Mouse (Mus musculus) midbrain, embryonic 13.5 days (tissue): Measurements from ENCODE around the gene Cdr2l. TPM values are rescaled to one million over a fixed set of nuclear protein-coding genes. Genes with fewer than 3 reads are reported as not detected.

Experiments
- ATAC-seq: fragments of 200-750 bp; cut with Nextera tagmentation; 2 replicates; pipeline ENCODE4 v1.8.0; 2017; ENCODE audit warnings: mild to moderate bottlenecking, moderate TSS enrichment, moderate library complexity
- H3K27ac ChIP-seq: fragments of 300-500 bp; sonication (generic); 2 replicates; pipeline ENCODE4 v1.5.1; 2015; ENCODE audit warnings: inconsistent platforms, mild to moderate bottlenecking, moderate library complexity
- H3K27me3 ChIP-seq: fragments of 300-500 bp; sonication (generic); 2 replicates; pipeline ENCODE4 v1.6.1; 2015; ENCODE audit warnings: mild to moderate bottlenecking, inconsistent platforms
- H3K36me3 ChIP-seq: fragments of 300-500 bp; sonication (generic); 2 replicates; pipeline ENCODE4 v1.6.1; 2015; ENCODE audit warnings: mild to moderate bottlenecking, inconsistent platforms
- H3K4me1 ChIP-seq: fragments of 300-500 bp; sonication (generic); replicated peaks from 2 replicates; pipeline ENCODE4 v1.6.1; 2015; ENCODE audit warnings: inconsistent platforms
- H3K4me2 ChIP-seq: fragments of 300-500 bp; sonication (generic); replicated peaks from 2 replicates; pipeline ENCODE4 v1.6.1; 2015; ENCODE audit warnings: moderate library complexity, mild to moderate bottlenecking, inconsistent platforms
- H3K4me3 ChIP-seq: fragments of 300-500 bp; sonication (generic); replicated peaks from 2 replicates; pipeline ENCODE4 v1.5.1; 2015; ENCODE audit warnings: mild to moderate bottlenecking, inconsistent platforms
- H3K9ac ChIP-seq: fragments of 300-500 bp; sonication (generic); replicated peaks from 2 replicates; pipeline ENCODE4 v1.6.1; 2015; ENCODE audit warnings: mild to moderate bottlenecking, inconsistent platforms
- H3K9me3 ChIP-seq: fragments of 300-500 bp; sonication (generic); 2 replicates; pipeline ENCODE4 v1.6.1; 2016; ENCODE audit warnings: mild to moderate bottlenecking, inconsistent platforms
- WGBS: fragments of 180-500 bp; shearing (Covaris S2); methylation state at CpG from one replicate; pipeline ENCODE4 v1.1.7; 2015; 5-methylcytosine and 5-hydroxymethylcytosine counted together
- polyA plus RNA-seq: library from polyadenylated mRNA; unstranded; fragments of >200 nt; fragmentation: Nextera tagmentation; extraction: Ambion mirVana; gene quantifications from 2 replicates; pipeline ENCODE4 v1.2.1, GENCODE M21; 2015

Gene Cdr2l
- polyA plus RNA-seq, 1 experiment from 2014 or later = 27.1 TPM

DNA sequence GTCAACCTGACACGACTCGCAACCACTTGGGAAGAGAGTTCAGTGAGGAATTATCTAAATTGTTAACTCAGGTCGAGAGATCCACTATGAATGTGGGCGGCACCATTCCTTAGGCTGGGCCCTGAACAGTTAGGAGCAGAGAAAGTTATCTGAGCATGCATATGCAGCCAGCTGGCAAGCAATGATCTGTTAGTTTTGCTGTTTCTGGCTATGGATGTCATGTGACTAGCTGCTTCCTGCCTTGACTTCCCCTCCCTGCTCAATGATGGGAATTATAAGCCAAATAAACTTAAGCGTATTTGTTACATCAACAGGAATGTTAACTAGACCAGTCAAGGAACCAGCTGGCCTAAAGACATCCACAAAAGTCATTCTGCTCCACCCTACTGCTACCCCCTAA lies 28.3 kb upstream of the Cdr2l start:
- 95% methylated on average over 5 of the region's 5 CpGs for WGBS
- Histone ChIP-seq H3K9ac (no peak overlapping the region), H3K4me1 (no peaks in the 10 kb centered on the region), H3K27ac (no peak overlapping the region), H3K36me3 (peaks cover 77% of the 10 kb centered on the region), H3K9me3 (no peaks in the 10 kb centered on the region), H3K4me3 (no peak overlapping the region), H3K27me3 (peaks cover 4% of the 10 kb centered on the region; the same call in 1 of the 2 replicates), H3K4me2 (no peak overlapping the region)
- ATAC-seq = no peak

- WGBS = 8% methylated on average over 8 of the region's 8 CpGs
- Histone ChIP-seq H3K4me2 (no peak overlapping the region), H3K9me3 (no peaks in the 10 kb centered on the region), H3K4me1 (peaks cover 7% of the 10 kb centered on the region), H3K36me3 (peaks cover 69% of the 10 kb centered on the region), H3K27ac (no peak overlapping the region), H3K27me3 (peaks cover 4% of the 10 kb centered on the region; the same call in 1 of the 2 replicates), H3K4me3 (no peak overlapping the region), H3K9ac (no peak overlapping the region)
- ATAC-seq = peak; percentile 21
These were observed 27.5 kb upstream of the Cdr2l start for GRCm38 (mm10) chr11:115354183-115354582.

DNA sequence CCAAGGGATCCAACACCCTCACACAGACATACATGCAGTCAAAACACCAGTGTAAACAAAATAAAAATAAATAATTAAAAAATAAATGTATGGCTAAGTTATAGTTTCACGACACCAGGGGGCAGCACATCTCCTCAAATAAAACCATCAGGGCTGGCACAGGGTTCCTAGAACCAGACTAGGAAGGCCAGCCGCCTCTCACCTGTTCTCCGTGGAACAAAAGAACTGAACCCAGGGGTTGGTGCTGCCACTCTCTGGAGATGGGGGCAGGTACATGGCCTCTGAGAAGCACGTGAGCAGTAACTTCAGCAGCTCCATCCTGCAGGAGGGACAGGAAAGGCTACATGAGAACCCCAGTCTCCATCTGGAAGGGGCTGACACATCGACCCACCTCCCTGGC lies 23.2 kb upstream of the Cdr2l start:
- Histone ChIP-seq H3K9ac (peak overlapping the region; percentile 49), H3K36me3 (peaks cover 30% of the 10 kb centered on the region), H3K27me3 (peaks cover 4% of the 10 kb centered on the region; the same call in 1 of the 2 replicates), H3K27ac (peak overlapping the region; percentile 40), H3K4me1 (peaks cover 14% of the 10 kb centered on the region), H3K9me3 (no peaks in the 10 kb centered on the region), H3K4me3 (no peak overlapping the region), H3K4me2 (no peak overlapping the region)
- 21% methylated on average over 5 of the region's 5 CpGs for WGBS
- peak; percentile 65 for ATAC-seq

- Histone ChIP-seq H3K9me3 (no peaks in the 10 kb centered on the region), H3K36me3 (peaks cover 27% of the 10 kb centered on the region), H3K4me3 (no peak overlapping the region), H3K9ac (no peak overlapping the region; the same call in 1 of the 2 replicates), H3K27me3 (peaks cover 4% of the 10 kb centered on the region; the same call in 1 of the 2 replicates), H3K4me1 (peaks cover 17% of the 10 kb centered on the region), H3K27ac (peak overlapping the region; percentile 40), H3K4me2 (no peak overlapping the region)
- WGBS = 37% methylated on average over 3 of the region's 3 CpGs
- ATAC-seq = peak; percentile 31; the same call in 1 of the 2 replicates
These were observed 22.4 kb upstream of the Cdr2l start for GRCm38 (mm10) chr11:115359293-115359692.

DNA sequence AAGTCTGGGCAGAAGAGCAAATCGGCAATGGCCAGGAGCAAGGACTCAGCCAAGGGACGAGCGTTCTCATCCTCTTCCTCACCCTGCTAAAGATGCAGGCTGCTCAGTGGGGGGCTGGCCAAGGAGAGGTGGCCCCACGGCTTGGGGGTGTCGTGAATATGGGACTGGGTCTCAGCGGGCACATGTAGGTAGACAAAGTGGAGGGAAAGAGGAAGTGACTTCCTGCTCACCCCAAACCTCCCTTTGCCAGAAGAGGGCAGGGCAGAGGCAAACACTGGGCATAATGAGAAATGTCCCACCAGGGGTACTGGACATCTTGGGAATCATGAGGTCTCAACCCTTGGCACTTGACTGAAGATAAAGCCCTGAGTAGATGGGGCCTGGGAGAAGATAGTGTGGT lies 22.0 kb upstream of the Cdr2l start:
- H3K9ac ChIP-seq = no peak overlapping the region; the same call in 1 of the 2 replicates
- H3K4me3 ChIP-seq = no peak overlapping the region
- ATAC-seq = no peak
- 59% methylated on average over 6 of the region's 6 CpGs for WGBS
- H3K4me1 ChIP-seq = peaks cover 17% of the 10 kb centered on the region
- H3K36me3 ChIP-seq = peaks cover 27% of the 10 kb centered on the region
- no peak overlapping the region for H3K4me2 ChIP-seq
- no peaks in the 10 kb centered on the region for H3K9me3 ChIP-seq
- H3K27ac ChIP-seq = peak overlapping the region; percentile 6; the same call in 1 of the 2 replicates
- H3K27me3 ChIP-seq = peaks cover 4% of the 10 kb centered on the region; the same call in 1 of the 2 replicates

- 90% methylated on average over 3 of the region's 3 CpGs for WGBS
- Histone ChIP-seq H3K4me1 (peaks cover 37% of the 10 kb centered on the region), H3K27ac (no peak overlapping the region), H3K27me3 (no peaks in the 10 kb centered on the region), H3K9ac (0 out of 2 replicates have a peak overlapping the region, but pooled peaks have one; percentile 21), H3K4me2 (no peak overlapping the region), H3K9me3 (no peaks in the 10 kb centered on the region), H3K36me3 (peaks cover 3% of the 10 kb centered on the region; the same call in 1 of the 2 replicates), H3K4me3 (no peak overlapping the region)
- ATAC-seq = no peak
These were observed 17.6 kb upstream of the Cdr2l start for GRCm38 (mm10) chr11:115364136-115364535.

GRCm38 (mm10) chr11:115366039-115366705 lies 15.5 kb upstream of the Cdr2l start:
- peaks cover 30% of the 10 kb centered on the region for H3K4me1 ChIP-seq
- peak overlapping the region; percentile 89; the same call in 1 of the 2 replicates for H3K9ac ChIP-seq
- H3K4me2 ChIP-seq = peak overlapping the region; percentile 94
- peak; percentile 40 for ATAC-seq
- no peaks in the 10 kb centered on the region for H3K9me3 ChIP-seq
- H3K36me3 ChIP-seq = no peaks in the 10 kb centered on the region
- H3K27me3 ChIP-seq = peaks cover 15% of the 10 kb centered on the region; the same call in 1 of the 2 replicates
- 43% methylated on average over 7 of the region's 7 CpGs for WGBS
- peak overlapping the region; percentile 76 for H3K4me3 ChIP-seq
- peak overlapping the region; percentile 88 for H3K27ac ChIP-seq

DNA sequence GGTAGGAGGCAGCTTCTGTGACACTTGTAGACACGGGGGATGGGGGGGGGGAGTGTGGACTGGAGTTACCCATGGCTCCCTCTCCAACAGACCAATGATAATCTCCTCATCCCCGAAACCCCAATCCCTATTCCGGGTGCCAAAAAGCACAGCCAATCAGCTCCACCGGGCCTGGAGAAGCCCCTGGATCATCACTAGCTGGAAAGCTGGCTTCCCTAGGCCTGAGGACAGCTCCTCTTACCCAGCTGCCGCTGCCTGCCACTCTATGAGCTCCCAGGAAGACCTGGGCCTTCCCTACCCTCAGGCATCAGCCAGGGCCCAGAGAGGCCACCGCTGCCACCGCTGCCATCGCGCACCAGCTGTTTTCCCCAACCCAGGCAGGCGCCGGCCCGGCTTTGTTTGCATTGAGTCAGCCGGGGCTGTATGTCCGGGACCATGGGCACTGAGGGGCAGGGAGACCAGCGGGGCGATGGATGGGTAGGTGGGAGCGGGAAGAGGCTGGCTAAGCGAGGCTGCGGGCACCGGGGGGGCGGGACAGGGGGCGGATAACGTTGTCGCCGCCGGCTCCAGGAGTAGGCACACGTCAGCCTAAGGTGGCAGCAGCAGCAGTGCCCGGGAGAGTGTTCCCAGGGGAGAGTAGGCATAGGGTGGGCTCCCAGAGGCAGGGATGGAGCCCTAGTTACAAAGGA lies 14.9 kb upstream of the Cdr2l start:
- peak overlapping the region; percentile 88 for H3K27ac ChIP-seq
- H3K9me3 ChIP-seq = no peaks in the 10 kb centered on the region
- H3K36me3 ChIP-seq = no peaks in the 10 kb centered on the region
- peak overlapping the region; percentile 89 for H3K9ac ChIP-seq
- H3K4me3 ChIP-seq = peak overlapping the region; percentile 76
- peaks cover 15% of the 10 kb centered on the region; the same call in 1 of the 2 replicates for H3K27me3 ChIP-seq
- peaks cover 30% of the 10 kb centered on the region for H3K4me1 ChIP-seq
- ATAC-seq = peak; percentile 78
- 1% methylated on average over 28 of the region's 28 CpGs for WGBS
- H3K4me2 ChIP-seq = peak overlapping the region; percentile 94

DNA sequence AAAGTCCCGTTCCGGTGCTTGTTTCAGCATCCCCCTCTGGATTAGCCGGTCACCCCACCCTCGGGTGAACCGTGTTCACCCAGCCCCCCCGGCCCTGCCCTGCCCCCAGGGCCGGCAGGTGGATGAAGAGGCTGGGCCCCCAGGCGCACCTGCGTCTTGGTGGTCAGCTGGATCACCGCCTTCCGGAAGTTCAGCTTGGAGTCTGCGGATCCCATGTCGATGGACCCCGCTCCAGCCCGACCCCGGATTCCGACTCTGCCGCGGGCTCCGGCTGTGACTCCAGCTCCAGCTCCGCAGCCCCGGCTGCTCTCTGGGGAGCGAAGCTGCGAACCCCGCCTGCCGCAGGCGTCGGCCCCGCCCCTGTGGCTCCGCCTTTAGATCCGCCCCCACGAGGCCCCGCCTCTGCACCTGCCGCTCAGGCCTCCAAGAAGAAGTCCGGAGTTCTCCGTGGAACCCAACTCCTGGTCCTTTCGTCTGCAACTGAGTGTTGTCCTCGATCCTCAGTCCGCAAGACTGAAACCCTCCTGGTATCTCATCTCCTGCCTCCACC lies 14.2 kb upstream of the Cdr2l start, which contains the start of gene Hid1:
Gene Hid1 (minus strand): TSS at position 362 of the 550 bp plus-strand sequence.
- H3K36me3 ChIP-seq = no peaks in the 10 kb centered on the region
- H3K9me3 ChIP-seq = no peaks in the 10 kb centered on the region
- H3K4me1 ChIP-seq = peaks cover 30% of the 10 kb centered on the region
- H3K27ac ChIP-seq = peak within 1 kb of the TSS; percentile 88
- H3K4me3 ChIP-seq = peak within 1 kb of the TSS; percentile 76
- H3K9ac ChIP-seq = peak within 1 kb of the TSS; percentile 89
- 1% methylated on average over 37 of the region's 39 CpGs for WGBS
- ATAC-seq = peak; percentile 78
- H3K4me2 ChIP-seq = peak within 1 kb of the TSS; percentile 94
- peaks cover 15% of the 10 kb centered on the region; the same call in 1 of the 2 replicates for H3K27me3 ChIP-seq

DNA sequence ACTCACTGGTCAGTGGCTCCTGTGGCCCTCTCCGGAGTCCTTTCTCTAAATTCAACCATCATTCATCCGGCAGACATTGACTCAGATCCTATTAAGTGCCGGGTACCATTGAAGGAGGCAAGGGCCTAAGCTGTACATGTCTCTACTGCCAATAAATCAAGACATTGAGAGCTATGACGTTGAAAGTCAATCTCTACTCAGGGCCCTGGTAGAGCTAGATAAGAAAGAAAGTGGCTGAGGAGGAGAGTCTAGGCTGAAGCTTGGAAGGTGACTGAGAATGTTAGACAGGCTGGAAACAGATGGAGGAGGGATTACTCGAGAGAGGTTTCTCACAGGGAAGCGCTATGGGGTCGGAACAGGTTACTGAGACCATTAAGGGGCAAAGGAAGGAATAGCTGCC lies 11.3 kb upstream of the Cdr2l start:
- Histone ChIP-seq H3K4me2 (no peak overlapping the region), H3K9ac (no peak overlapping the region), H3K27me3 (peaks cover 27% of the 10 kb centered on the region), H3K9me3 (no peaks in the 10 kb centered on the region), H3K4me3 (no peak overlapping the region), H3K4me1 (peaks cover 37% of the 10 kb centered on the region), H3K36me3 (no peaks in the 10 kb centered on the region), H3K27ac (no peak overlapping the region)
- 61% methylated on average over 7 of the region's 7 CpGs for WGBS
- ATAC-seq = no peak

GRCm38 (mm10) chr11:115371354-115371753 lies 10.4 kb upstream of the Cdr2l start:
- Histone ChIP-seq H3K9me3 (no peaks in the 10 kb centered on the region), H3K4me3 (no peak overlapping the region), H3K36me3 (no peaks in the 10 kb centered on the region), H3K9ac (no peak overlapping the region), H3K4me1 (peaks cover 27% of the 10 kb centered on the region), H3K27ac (no peak overlapping the region), H3K27me3 (peaks cover 36% of the 10 kb centered on the region), H3K4me2 (no peak overlapping the region)
- ATAC-seq = no peak
- 58% methylated on average over 8 of the region's 8 CpGs for WGBS

GRCm38 (mm10) chr11:115372015-115372414 lies 9.7 kb upstream of the Cdr2l start:
- no peak overlapping the region for H3K27ac ChIP-seq
- peaks cover 36% of the 10 kb centered on the region for H3K27me3 ChIP-seq
- H3K9me3 ChIP-seq = no peaks in the 10 kb centered on the region
- no peak for ATAC-seq
- H3K9ac ChIP-seq = no peak overlapping the region
- no peaks in the 10 kb centered on the region for H3K36me3 ChIP-seq
- WGBS = 84% methylated on average over 1 of the region's 1 CpGs
- H3K4me1 ChIP-seq = peaks cover 20% of the 10 kb centered on the region
- H3K4me2 ChIP-seq = no peak overlapping the region
- no peak overlapping the region for H3K4me3 ChIP-seq
